Mouse (Mus musculus): Measurements from ENCODE around the gene Mrvi1. TPM values are rescaled to one million over a fixed set of nuclear protein-coding genes. Genes with fewer than 3 reads are reported as not detected.
A peak's percentile ranks its signal among the peaks of the same experiment; 100 is the strongest.

Gene Mrvi1
- polyA plus RNA-seq (2011; ENCODE audit: insufficient read depth, insufficient read length, low read depth, missing spikeins) = 0.19 TPM in 1 of 2 replicates, not detected in the other

- no peaks in the 10 kb centered on the region for H3K4me1 ChIP-seq (ENCODE audit: control insufficient read depth, insufficient read depth, low read length)
- H3K9me3 ChIP-seq (replicated peaks; ENCODE audit: control insufficient read depth, insufficient read depth, low read length, poor library complexity, severe bottlenecking) = no peaks in the 10 kb centered on the region
- no peak for TF ChIP-seq CTCF (IDR thresholded peaks at IDR 0.05; ENCODE audit: low read depth, low read length)
- TF ChIP-seq EP300 (IDR thresholded peaks at IDR 0.05; ENCODE audit: insufficient read depth, low read depth, low read length) = no peak
- TF ChIP-seq POLR2A (IDR thresholded peaks at IDR 0.05; ENCODE audit: insufficient read depth, low read length) = no peak
- H3K27me3 ChIP-seq (ENCODE audit: control insufficient read depth, insufficient read depth, low read length, poor library complexity, severe bottlenecking) = no peaks in the 10 kb centered on the region
- no peak within 1 kb of the TSS for H3K27ac ChIP-seq (ENCODE audit: insufficient read depth, low read length)
- H3K36me3 ChIP-seq (ENCODE audit: control insufficient read depth, insufficient read depth, low read length, poor library complexity, severe bottlenecking) = no peaks in the 10 kb centered on the region
- no peak within 1 kb of the TSS for H3K9ac ChIP-seq (ENCODE audit: low read depth, poor library complexity, severe bottlenecking)
- H3K4me3 ChIP-seq (ENCODE audit: low read depth, low read length) = no peak within 1 kb of the TSS
Measured at GRCm38 (mm10) chr7:110982053-110982705, at the start of gene Mrvi1. Mrvi1 (minus strand) TSS chr7:110982461.

GRCm38 (mm10) chr7:111029046-111029553 lies 46.8 kb upstream of the Mrvi1 start:
- TF ChIP-seq CTCF (IDR thresholded peaks at IDR 0.05; ENCODE audit: low read depth, low read length) (no peak), EP300 (IDR thresholded peaks at IDR 0.05; ENCODE audit: insufficient read depth, low read depth, low read length) (no peak), POLR2A (IDR thresholded peaks at IDR 0.05; ENCODE audit: insufficient read depth, low read length) (no peak)
- no peaks in the 10 kb centered on the region for H3K27me3 ChIP-seq (ENCODE audit: control insufficient read depth, insufficient read depth, low read length, poor library complexity, severe bottlenecking)
- no peak overlapping the region for H3K27ac ChIP-seq (ENCODE audit: insufficient read depth, low read length)
- H3K9ac ChIP-seq (ENCODE audit: low read depth, poor library complexity, severe bottlenecking) = peak overlapping the region; percentile 56
- H3K4me1 ChIP-seq (ENCODE audit: control insufficient read depth, insufficient read depth, low read length) = peaks cover under 1% of the 10 kb centered on the region
- no peaks in the 10 kb centered on the region for H3K9me3 ChIP-seq (replicated peaks; ENCODE audit: control insufficient read depth, insufficient read depth, low read length, poor library complexity, severe bottlenecking)
- peak overlapping the region; percentile 94 for H3K4me3 ChIP-seq (ENCODE audit: low read depth, low read length)
- H3K36me3 ChIP-seq (ENCODE audit: control insufficient read depth, insufficient read depth, low read length, poor library complexity, severe bottlenecking) = peaks cover 9% of the 10 kb centered on the region

GRCm38 (mm10) chr7:111028281-111029045 lies 46.2 kb upstream of the Mrvi1 start, which contains the start of gene Ctr9:
Ctr9 (plus strand) TSS chr7:111028951.
- peak within 1 kb of the TSS; percentile 87 for H3K27ac ChIP-seq (ENCODE audit: insufficient read depth, low read length)
- no peaks in the 10 kb centered on the region for H3K27me3 ChIP-seq (ENCODE audit: control insufficient read depth, insufficient read depth, low read length, poor library complexity, severe bottlenecking)
- peaks cover 9% of the 10 kb centered on the region for H3K36me3 ChIP-seq (ENCODE audit: control insufficient read depth, insufficient read depth, low read length, poor library complexity, severe bottlenecking)
- H3K9ac ChIP-seq (ENCODE audit: low read depth, poor library complexity, severe bottlenecking) = peak within 1 kb of the TSS; percentile 56
- peak; percentile 68 for TF ChIP-seq POLR2A (IDR thresholded peaks at IDR 0.05; ENCODE audit: insufficient read depth, low read length)
- no peak for TF ChIP-seq EP300 (IDR thresholded peaks at IDR 0.05; ENCODE audit: insufficient read depth, low read depth, low read length)
- no peaks in the 10 kb centered on the region for H3K9me3 ChIP-seq (replicated peaks; ENCODE audit: control insufficient read depth, insufficient read depth, low read length, poor library complexity, severe bottlenecking)
- peak within 1 kb of the TSS; percentile 94 for H3K4me3 ChIP-seq (ENCODE audit: low read depth, low read length)
- H3K4me1 ChIP-seq (ENCODE audit: control insufficient read depth, insufficient read depth, low read length) = peaks cover 2% of the 10 kb centered on the region

GRCm38 (mm10) chr7:111024912-111025311 lies 42.7 kb upstream of the Mrvi1 start:
- H3K9ac ChIP-seq (ENCODE audit: low read depth, poor library complexity, severe bottlenecking) = no peak overlapping the region
- H3K36me3 ChIP-seq (ENCODE audit: control insufficient read depth, insufficient read depth, low read length, poor library complexity, severe bottlenecking) = no peaks in the 10 kb centered on the region
- peaks cover 2% of the 10 kb centered on the region for H3K4me1 ChIP-seq (ENCODE audit: control insufficient read depth, insufficient read depth, low read length)
- no peak overlapping the region for H3K4me3 ChIP-seq (ENCODE audit: low read depth, low read length)
- TF ChIP-seq CTCF (IDR thresholded peaks at IDR 0.05; ENCODE audit: low read depth, low read length) (no peak), POLR2A (IDR thresholded peaks at IDR 0.05; ENCODE audit: insufficient read depth, low read length) (no peak), EP300 (IDR thresholded peaks at IDR 0.05; ENCODE audit: insufficient read depth, low read depth, low read length) (no peak)
- H3K27me3 ChIP-seq (ENCODE audit: control insufficient read depth, insufficient read depth, low read length, poor library complexity, severe bottlenecking) = no peaks in the 10 kb centered on the region
- H3K9me3 ChIP-seq (replicated peaks; ENCODE audit: control insufficient read depth, insufficient read depth, low read length, poor library complexity, severe bottlenecking) = no peaks in the 10 kb centered on the region
- peak overlapping the region; percentile 27 for H3K27ac ChIP-seq (ENCODE audit: insufficient read depth, low read length)

- peak overlapping the region; percentile 75 for H3K27ac ChIP-seq (ENCODE audit: insufficient read depth, low read length)
- no peak overlapping the region for H3K9ac ChIP-seq (ENCODE audit: low read depth, poor library complexity, severe bottlenecking)
- H3K4me1 ChIP-seq (ENCODE audit: control insufficient read depth, insufficient read depth, low read length) = peaks cover 2% of the 10 kb centered on the region
- H3K9me3 ChIP-seq (replicated peaks; ENCODE audit: control insufficient read depth, insufficient read depth, low read length, poor library complexity, severe bottlenecking) = no peaks in the 10 kb centered on the region
- H3K4me3 ChIP-seq (ENCODE audit: low read depth, low read length) = no peak overlapping the region
- no peaks in the 10 kb centered on the region for H3K27me3 ChIP-seq (ENCODE audit: control insufficient read depth, insufficient read depth, low read length, poor library complexity, severe bottlenecking)
- TF ChIP-seq POLR2A (IDR thresholded peaks at IDR 0.05; ENCODE audit: insufficient read depth, low read length) = no peak
- TF ChIP-seq EP300 (IDR thresholded peaks at IDR 0.05; ENCODE audit: insufficient read depth, low read depth, low read length) = peak; percentile 80
- TF ChIP-seq CTCF (IDR thresholded peaks at IDR 0.05; ENCODE audit: low read depth, low read length) = no peak
- no peaks in the 10 kb centered on the region for H3K36me3 ChIP-seq (ENCODE audit: control insufficient read depth, insufficient read depth, low read length, poor library complexity, severe bottlenecking)
Measured at GRCm38 (mm10) chr7:111024068-111024594, 41.9 kb upstream of the Mrvi1 start.

All from ES-Bruce4 (cell line).